Mouse (Mus musculus) 3T3-L1 (cell line): ENCODE measurements at regions not wholly inside any gene's neighbourhood (a gene's known extent, or its start where the extent isn't known, plus 50 kb on each side); places are given as distances from the start of the nearest gene placed in this dataset.
A peak's percentile ranks its signal among the peaks of the same experiment; 100 is the strongest.

Source experiments
- DNase-seq: peaks from one replicate; pipeline ENCODE4 v3.0.0-alpha.2; 2015; ENCODE audit warnings: low read depth, low spot score

GRCm38 (mm10) chr14:23237376-23237775 lies 776.9 kb downstream of the Kcnma1 start:
- DNase-seq: peak; percentile 75

DNA sequence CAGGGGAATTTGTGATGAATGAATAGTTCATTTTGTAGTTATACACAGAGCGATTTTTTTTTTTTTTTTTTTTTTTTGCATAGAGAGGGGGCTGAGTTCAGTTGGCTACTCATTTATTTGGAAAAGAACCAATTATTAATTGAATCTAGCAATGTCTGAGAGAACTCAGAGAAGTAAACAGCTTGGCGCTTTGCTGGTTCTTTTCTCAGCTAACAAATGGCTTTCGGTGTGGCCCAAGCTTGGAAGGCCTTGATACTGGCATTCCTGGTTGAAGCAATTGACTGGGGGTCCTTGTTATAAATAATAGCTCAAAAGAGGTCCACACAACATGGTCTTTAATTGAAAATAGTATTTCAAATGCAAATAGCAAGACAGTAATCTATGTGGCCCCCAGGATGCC lies 815.6 kb downstream of the Kcnma1 start:
- DNase-seq: no peak

- DNase-seq: no peak
Measured at GRCm38 (mm10) chr14:23194569-23195529, 819.4 kb downstream of the Kcnma1 start.

DNA sequence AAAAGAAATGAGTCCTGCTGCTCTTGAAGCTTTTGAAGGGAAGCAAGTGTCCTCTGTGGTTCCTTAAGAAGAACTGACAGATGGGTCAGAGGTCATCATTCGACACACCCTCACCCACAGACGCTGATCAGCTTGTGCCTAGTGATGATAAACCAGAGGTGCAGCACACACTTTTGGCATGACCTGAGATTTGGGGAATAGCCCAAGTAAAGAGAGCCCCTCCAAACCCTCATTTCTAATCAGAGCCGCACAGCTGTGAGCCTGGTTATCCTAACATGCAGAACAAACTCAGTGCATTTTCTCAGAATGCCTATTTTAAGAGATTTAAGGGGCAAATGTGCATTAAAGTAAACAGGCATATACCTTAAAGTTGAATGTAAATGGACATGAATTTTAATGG lies 821.7 kb downstream of the Kcnma1 start:
- DNase-seq: no peak

GRCm38 (mm10) chr14:23185359-23185758 lies 828.9 kb downstream of the Kcnma1 start:
- DNase-seq: no peak

DNA sequence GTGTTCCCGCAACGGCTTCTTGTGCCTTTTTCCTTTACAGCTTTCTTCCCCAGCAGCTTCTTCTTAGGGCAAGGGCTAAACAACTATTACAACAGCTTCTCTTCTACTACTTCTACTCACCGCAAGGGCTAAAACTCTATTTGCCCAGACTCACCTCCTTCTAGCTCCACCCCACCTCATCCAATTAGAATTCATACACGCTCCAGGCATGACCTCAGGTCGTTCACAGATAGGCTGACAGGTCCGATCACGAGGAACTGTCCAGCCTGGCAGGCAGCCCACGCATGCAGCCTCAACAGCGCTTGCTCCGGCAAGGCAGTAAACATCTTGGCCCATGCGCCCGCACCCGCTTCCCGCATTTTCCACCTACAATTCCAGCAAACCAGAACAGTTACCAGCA lies 844.9 kb downstream of the Kcnma1 start:
- no peak for DNase-seq

GRCm38 (mm10) chr14:23160567-23160966 lies 853.7 kb downstream of the Kcnma1 start:
- DNase-seq: no peak

DNA sequence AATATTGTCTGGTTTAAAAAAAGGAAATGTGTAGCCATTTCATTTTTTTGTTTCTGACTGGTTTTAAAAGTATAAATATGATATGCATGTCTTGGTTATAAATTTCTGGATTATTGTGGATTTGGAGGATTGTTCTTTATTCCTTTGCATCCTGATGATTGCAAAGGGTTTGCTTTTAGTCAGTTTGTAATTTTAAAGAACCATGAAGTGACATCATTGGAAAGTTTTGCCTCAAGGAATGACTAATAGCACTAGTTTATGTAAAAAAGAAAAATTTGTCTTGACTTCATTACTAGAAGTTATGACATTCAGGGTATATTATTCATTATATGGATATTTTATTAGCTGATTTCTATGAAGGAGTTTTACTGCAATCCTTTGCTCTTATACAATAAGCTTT lies 863.9 kb downstream of the Kcnma1 start:
- DNase-seq: no peak

GRCm38 (mm10) chr14:23146981-23147380 lies 867.3 kb downstream of the Kcnma1 start:
- DNase-seq: peak; percentile 61

DNA sequence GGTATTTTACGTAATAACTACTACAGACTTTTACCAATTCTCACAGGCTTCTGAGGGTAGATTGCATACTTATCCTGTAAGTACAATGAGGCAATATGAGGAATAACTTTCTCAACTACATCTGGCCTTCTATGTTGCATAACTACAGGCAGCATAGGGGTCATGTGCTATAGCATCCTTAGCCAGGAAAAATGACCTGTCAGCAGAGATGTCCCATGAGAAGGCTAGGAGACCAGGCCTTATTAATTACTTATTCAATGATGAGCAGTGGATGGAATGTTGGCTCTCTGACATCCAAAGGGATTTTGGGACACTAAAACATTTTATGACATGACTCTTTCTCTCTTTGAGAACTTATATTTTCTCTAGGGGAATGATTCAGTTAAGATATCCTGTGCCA lies 873.9 kb downstream of the Kcnma1 start:
- DNase-seq: peak; percentile 67

- no peak for DNase-seq
Measured at GRCm38 (mm10) chr14:23134723-23135122, 879.6 kb downstream of the Kcnma1 start.

- DNase-seq: no peak
Measured at GRCm38 (mm10) chr14:23131736-23132519, 882.4 kb downstream of the Kcnma1 start.

GRCm38 (mm10) chr14:23115889-23116510 lies 898.3 kb downstream of the Kcnma1 start:
- DNase-seq: no peak

- DNase-seq: peak; percentile 81
Measured at GRCm38 (mm10) chr14:23114910-23115309, 899.4 kb downstream of the Kcnma1 start.

GRCm38 (mm10) chr14:23114456-23114855 lies 899.8 kb downstream of the Kcnma1 start:
- DNase-seq: peak; percentile 7

- peak; percentile 76 for DNase-seq
Measured at GRCm38 (mm10) chr14:23112369-23112768, 901.9 kb downstream of the Kcnma1 start.

GRCm38 (mm10) chr14:23108590-23108989 lies 905.7 kb downstream of the Kcnma1 start:
- no peak for DNase-seq

DNA sequence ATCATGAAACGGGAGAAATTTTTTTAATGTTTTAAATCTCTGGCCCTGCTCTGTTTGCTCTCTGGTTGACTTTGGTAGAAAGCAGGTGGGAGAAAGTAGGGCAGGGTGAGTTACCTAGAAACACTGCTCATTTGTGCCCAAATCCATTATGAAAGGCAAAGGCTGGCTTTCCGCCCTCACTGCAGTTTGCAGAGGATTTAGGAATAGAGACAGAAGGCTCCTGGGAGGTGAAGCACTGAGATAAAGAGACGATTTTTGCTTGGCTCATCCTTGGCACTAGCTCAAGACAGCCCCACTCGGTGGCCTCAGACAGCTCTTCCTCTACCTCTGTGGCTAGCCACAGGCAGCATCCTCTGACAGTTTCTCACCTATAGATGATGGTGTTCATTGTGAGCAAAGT lies 906.8 kb downstream of the Kcnma1 start:
- no peak for DNase-seq
